Mouse (Mus musculus): ENCODE measurements at regions not wholly inside any gene's neighbourhood (a gene's known extent, or its start where the extent isn't known, plus 50 kb on each side); places are given as distances from the start of the nearest gene placed in this dataset.

DNA sequence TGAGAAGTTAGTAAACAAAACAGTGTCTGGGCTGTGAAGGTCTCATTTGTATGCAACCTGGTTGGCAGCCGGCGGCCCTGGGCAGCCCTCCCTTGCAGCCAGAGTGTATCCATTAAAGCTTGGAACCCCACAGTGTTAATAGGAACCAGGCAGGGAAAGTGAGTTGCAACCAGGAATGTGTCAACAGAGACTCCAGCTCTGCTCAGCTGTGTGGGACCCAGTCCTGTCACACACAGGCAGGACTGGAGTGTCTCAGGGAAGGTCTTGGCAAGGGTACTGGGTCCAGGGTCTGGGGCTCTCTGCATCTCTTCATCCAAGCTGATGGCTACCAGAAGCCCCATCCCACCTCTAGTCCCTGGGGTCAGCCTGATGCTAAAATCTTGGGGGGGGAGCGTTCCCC, 556.8 kb upstream of the 3110018I06Rik start:
- TF ChIP-seq GATA1 (IDR thresholded peaks at IDR 0.05; ENCODE audit: low read length) (no peak), TAL1 (IDR thresholded peaks at IDR 0.05; ENCODE audit: low read length) (no peak)
